Mouse (Mus musculus) retina, postnatal 7 days (tissue): ENCODE data around the gene Shb.

Experiments
- DNase-seq: peaks from one replicate; pipeline ENCODE4 v3.0.0-alpha.2; 2012; ENCODE audit warnings: low read depth, low spot score

The Shb gene

DNA sequence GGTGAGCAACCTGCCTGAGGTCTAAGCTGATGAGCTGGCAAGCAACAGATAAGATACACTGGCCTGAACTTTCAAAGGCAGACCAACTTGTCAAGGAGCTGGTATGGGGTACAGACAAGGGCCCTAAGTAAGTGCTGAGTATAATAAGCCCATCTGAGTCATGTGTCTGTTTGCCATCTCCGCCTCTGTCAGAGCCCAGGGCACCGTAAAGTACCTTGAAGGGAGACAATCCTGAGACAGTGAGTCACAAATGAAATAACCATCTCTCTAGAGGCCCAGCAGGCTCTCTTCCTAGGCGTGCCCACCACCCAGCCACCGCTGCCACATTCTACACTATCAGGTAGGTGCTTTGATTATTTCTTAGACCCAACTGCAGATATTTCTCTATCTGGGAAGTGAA lies 77.3 kb downstream of the Shb start:
- no peak for DNase-seq

DNA sequence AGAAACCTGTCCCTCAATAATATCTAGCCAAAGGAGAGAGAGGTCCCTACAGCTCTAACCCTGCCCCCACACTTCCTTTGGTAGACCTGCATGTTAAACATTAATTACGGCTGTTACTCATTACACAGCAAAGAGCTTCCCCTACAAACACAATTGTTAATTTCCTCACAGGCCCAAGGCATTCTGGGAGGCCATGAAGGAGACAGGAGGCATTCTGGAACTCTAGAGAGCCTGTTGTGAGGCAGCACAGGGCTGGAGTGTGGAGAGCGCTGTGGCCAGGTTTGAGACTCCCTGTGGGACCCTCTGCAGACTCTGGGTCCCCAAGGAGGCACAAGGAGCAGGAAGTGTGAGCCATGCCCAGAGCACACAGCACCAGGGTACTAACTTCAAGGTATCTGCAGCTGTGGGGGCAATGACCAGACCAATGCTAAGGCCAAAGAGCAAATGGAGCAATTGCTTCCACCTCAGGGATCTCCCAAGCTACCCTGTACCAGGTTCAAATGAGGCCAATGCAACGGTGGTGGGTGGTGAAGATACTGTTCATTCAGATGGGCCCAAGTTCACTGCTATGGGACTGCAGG lies 78.9 kb downstream of the Shb start:
- no peak for DNase-seq

DNA sequence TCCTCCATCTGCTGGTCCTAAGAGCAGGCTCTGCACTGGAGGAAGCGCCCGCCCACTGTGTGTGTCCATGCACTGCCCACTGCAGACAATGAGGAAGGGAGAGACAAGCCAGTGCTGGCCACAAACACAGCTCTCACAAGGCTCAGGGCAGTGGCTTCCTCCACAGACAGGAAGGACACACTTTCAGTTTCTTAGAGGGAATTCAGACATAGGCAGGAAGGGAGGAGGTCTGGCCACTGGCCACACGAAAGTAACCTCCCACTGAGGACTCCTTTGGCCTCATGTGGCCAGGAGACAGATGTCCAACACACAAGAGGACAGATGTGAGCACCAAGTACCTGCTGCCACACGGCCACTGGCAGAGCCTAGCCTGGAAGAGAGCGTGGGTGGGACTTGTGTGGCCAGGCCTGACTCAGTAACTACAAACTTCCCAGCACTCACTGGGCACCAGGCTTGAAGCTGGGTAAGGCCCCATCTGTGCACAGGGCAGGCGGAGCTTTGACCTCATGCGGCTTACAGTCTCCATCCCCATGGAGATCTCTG lies 79.6 kb downstream of the Shb start:
- no peak for DNase-seq

DNA sequence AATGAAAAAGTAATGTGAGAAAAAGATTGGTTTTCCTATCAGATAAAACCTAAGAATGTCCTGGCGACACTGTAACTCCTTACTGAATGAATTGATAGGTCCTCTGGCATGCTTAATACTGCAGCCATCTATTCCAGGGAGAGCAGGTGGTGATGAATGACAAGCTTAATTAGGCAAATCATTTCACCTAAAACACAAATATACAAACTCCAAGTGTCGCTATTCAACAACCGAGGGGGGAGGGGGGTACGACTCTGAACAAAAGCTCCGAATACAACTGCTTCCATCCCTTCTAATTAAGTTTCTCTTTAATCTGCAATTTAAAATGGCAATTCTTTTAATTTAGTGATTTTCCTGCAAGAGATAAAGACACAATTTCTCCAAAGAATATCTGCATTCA lies 83.3 kb downstream of the Shb start:
- DNase-seq = no peak

DNA sequence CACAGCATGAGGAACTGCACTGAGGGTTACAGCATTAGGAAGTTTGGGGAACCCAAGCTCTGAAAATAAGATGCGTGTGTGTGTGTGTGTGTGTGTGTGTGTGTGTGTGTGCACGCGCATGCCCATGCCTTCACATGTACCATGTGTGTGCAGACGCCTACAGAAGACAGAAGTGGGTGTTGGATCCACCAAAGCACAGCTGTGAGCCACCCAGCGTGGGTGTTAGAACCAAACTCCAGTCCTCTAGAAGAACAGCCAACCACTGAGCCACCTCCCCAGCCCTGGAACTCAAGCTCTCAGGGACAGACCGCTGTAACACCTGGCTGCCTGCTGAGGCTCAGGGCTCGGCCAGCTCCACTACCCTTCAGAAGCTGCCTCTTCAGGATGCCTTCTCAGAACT lies 83.8 kb downstream of the Shb start:
- no peak for DNase-seq

DNA sequence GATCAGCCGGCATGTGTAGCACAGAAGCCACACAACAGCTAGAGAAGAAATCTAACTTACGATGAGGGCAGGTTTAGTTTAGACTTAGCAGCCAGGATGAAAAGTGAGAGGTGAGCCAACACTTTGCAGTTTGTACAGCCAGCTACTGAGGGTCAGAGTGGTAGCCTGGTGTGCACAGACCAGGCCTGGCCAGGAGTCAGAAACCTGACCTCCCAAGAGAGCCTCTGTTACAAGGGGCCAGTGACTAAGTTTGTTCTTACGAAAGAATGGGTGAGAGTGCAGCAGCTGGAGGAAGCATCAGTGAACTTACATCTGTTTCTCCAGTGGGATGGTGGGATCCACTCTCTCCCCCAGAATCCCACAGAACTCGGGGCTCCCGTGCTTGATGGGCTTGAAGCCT lies 85.1 kb downstream of the Shb start:
- no peak for DNase-seq

DNA sequence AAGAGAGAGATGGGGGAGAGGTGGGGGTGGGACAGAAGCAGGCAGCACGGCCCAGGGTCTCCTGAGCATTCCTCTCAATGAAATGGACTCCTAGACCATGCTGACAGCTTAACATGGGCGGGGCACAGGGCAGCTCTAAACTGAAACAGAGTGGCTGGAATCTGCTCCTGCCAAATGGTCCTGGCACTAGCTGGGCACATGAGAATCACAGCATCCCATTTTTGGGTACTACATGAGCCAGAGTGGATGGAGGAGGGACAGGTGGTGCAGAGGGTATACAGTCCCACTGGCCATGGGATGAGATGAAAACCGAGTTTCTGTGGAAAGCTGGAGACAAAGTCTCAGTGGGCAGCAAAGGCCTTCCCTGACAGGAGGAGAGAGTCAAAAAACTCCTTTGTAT lies 87.0 kb downstream of the Shb start:
- DNase-seq = no peak

DNA sequence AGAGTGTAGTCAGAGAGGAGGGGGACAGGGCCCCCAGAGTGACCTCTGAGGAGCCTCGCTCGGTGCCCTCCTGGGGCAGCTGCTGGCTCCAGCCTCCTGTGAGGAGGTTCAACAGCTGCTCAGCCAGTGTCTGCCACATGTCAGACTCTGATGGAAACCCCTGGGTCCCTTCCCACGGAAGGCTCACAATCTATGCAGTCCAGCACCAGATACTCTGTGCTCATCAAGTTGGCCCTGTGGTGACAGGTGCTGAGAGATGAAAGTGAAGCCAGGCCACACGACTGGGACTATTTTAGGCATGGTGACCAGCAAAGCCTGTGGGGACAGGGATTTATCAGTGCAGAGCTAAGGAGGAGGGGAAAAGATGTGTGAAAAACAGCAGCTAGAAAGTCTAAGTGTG lies 87.5 kb downstream of the Shb start:
- no peak for DNase-seq

DNA sequence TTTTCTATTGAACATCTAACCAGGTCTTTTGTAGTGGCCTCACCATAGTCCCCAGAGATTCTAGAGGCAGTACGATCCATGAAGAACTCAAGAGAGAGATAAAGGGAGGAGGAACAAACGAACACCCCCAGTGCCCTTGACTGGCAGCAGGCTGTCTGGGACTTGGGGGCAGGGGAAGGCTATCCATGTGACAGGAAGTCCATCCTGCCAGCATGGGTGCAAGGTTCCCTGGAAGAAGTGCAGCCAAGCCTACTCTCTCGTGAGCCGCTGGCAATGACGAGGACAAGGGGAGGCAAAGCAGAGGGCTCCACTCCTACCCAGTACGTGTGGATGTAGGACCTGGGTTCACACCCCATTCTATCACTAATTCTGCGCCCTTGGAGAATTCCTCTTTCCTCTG lies 88.6 kb downstream of the Shb start:
- DNase-seq = no peak

DNA sequence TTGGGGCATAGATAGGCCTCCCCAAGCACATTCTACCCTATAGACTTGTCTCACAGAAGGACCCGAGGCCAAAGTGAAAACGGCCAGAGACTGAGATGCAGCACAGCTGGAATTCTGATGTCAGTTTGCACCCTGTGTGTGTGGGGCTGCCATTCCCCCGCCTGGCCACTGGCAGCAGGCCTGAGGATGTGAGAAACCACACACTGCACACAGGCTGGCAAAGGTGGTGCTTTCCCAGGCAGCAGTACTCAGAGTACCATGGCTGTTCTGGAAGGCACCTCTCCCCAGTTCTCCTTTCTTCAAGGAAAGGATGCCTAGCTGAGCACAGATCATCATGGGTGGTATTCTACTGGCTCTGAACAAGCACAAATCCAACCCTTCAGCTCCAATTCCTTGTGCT lies 90.0 kb downstream of the Shb start:
- no peak for DNase-seq

DNA sequence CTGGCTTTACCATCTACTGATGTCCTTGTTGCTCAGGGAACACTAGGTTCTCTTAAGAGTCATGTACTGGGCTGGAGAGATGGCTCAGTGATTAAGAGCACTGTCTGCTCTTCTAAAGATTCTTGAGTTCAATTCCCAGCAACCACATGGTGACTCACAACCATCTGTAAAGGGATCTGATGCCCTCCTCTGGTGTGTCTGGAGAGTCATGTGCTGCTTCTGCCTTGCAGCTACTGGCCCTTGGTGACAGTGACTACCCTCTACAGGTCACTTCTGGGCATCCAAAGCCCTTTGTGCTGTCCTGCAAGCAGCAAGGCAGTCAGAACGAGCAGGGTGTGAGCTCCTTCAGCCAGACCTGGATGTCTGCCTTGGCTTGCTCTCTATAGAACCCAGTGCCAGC lies 90.5 kb downstream of the Shb start:
- DNase-seq = no peak

DNA sequence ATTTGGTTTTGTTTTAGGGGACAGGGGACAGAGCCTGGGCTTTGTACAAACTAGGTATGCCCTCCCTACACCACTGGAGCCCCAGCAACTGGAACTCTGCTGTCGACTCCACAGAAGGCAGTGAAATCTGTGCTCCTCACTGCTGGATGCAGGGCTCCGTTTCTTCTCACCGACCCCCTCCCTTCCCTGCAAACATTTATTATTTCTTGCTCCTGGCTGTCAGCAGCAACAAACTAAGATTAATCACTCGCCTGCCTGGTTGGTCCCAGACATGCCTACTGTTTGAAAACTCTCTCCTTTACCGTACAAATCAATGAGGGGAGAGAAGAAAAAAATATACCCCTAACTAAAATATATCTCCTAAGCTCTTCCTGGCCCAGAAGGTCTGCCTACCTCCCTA lies 93.0 kb downstream of the Shb start:
- DNase-seq = no peak

DNA sequence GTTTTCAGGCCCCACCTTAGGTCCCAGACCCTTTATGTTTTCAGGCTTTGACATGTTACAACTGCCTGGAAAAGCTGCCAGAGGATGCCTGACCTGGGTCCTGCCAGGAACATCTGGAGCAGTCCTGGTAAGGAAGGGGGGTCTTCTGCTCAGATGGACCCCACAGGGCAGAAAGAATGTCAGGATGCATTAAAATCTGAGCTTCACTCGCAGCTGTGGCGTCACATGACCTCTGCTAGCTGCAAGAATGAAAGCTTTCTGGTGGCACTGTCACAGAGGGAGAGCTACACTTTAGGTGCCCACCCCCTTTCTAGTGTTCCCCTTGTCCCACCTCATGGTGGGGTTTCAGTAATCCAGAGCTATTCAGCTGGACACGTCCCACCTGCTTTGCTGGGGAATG lies 95.3 kb downstream of the Shb start:
- no peak for DNase-seq

DNA sequence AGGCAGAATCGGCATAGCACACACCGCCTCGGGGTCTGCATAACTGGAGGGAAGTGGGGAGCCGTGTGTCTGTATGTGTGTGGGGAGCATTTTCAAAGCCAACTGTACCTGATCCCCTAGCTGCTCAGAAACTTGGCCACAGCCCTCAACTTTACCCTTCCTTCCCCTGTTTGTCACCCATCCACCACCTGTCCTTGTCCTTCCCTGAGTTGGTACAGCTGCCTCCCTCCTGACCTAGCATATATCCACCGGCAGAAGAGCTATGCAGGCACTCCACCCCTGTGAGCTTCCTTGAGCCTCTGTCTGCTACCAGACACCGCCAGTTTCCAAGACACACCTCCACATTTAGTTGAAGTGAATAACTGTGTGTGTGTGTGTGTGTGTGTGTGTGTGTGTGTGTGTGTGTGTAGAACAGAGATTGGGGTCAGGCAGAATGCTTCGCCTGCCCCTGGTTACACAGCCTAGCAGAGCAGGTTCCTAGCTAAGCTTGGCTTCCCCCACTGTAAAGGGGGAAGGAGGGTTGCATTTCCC lies 95.8 kb downstream of the Shb start:
- no peak for DNase-seq

DNA sequence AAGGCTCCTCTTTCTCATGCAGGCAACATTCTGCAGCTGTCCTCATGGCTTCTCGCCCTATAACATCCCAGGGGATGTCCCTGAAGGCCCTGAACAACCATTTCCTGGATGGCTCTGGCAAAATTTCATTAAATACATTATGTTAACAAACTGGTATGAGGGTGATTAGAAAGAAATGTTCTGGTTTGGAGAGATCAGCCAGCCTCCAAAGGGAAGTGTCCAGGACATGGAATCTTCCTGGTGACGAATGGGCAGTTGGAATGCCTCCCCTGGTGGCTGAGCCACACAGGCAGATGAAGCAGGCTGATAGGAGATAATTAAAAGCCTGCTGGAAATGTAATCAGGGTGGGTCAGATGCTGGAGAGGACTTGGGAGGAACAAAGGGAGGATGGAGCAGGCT lies 96.4 kb downstream of the Shb start:
- no peak for DNase-seq

DNA sequence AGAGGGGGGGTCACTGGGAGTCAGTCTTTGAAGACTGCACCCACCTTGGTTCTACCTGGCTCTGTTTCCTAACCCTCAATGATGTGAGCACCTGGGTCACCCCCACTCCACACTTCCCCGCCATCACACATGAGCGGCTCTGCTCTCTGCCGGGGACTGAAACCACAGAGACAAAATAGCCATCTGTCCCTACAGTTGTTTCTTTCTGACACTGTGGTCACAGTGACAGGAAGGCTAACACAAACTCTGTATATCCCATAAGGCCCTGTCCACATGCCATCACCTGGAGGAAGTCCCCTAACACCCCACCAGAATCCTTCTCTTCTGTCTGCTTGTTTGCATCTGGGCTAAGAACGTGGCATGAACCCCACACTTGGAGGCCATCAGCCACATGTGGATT lies 97.6 kb downstream of the Shb start:
- no peak for DNase-seq

DNA sequence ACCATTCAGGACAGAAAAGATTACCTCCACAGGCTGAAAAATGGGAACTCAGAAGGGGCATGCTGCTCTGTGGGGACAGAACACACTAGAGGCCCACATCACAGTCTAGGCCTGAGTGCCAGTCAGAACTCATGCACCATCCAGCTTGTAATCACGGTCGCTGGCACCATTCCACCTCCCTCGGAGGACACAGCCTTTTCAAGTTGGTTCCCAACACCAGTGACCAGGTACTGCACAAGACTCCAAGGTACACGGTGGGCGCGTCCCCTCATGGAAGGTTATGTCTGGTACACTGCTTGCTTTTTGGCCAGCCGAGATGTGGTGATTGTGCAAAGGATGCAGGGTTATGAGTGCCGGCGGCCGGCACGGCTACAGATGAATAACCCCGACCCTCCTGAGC lies 98.2 kb downstream of the Shb start:
- DNase-seq = no peak

DNA sequence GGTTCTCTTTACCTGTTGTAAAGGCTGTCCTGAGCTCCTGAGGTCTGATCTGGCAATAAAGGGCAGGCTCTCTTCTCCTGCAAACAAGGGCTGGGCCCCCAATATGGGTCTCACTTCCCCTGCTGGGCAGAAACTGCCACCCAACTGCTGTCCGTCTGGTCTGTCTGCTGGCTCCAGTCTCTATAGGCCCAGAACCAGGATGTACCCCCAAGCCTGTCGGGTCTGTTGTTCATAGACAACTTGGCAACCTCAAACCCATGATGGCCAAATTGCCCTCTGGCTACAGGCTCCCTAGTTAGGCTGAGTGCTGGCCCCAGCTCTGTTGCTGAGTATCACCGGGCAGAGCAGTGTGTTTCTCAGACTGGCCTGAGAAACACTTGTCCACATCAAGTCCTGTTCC lies 100.5 kb downstream of the Shb start:
- DNase-seq = no peak

DNA sequence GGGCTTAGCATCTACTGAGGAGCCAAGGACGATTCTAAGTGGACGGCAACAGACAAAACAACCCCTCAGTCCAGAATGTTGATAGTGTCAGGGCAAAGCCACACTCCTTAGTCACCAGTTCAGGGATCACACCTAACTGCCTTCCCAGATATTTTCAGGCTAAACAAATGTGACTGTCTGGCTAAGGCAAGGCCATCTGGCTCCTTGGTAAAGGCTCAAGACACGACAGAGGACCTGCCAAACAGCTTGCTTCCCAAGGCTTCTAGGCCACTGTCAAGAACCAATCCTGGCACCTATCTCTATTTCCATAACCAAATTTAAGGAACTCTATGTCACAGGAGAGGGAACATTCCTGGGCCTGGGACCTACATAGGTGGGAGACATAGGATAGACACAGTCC lies 101.0 kb downstream of the Shb start:
- no peak for DNase-seq

DNA sequence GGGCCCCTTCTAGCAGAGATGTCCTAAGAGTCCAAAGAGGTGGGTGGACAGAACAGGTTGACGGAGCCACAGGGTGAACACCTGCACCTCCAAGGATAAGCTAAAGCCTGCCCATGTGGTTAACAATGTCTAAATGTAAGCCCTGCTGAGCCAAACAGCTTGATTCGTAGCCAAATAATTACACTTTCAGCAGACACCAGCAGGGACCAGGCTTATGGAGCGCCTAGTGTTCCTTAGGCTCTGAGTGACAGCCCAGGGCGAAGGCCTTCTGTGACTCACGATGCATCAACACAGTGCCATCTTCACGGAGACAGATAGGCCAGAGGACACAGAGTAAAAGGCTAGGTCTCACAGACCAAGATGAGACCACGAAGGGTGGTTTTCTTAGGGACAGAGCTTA lies 102.8 kb downstream of the Shb start:
- DNase-seq = no peak

DNA sequence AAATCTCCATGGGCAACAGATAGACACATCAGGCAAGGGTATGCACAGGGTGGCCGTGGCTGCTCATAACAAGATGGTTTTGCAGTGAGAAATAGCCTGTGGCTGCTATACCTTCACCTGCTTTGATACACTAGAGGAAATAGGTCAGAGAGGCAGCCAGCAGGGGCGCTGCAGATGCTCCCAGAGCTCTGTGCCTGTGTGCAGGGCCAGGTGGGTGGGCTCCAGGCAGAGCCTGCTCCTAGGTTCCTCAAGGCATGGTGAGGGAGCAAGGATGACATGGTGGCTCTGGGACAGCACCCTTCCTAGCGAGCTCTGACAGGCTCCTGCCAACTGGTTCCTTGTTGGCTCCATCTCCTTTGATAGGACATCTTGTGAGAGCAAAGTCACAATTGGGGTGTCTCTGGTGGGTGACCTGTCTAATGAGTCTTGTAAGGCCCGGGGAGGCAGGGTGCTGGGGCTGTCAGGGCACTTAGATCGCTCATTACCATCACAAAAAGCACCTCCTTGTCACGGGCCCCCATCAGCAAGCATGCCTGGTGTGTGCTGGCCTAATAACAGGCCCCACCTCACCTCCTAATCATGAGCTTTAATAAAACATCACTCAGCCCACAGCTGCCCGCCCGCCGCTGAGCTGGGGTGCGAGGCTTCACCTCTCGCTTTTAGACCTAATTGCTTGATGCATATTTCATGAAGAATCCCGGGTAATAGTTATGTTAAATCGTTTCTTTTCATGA lies 105.4 kb downstream of the Shb start:
- DNase-seq = no peak

DNA sequence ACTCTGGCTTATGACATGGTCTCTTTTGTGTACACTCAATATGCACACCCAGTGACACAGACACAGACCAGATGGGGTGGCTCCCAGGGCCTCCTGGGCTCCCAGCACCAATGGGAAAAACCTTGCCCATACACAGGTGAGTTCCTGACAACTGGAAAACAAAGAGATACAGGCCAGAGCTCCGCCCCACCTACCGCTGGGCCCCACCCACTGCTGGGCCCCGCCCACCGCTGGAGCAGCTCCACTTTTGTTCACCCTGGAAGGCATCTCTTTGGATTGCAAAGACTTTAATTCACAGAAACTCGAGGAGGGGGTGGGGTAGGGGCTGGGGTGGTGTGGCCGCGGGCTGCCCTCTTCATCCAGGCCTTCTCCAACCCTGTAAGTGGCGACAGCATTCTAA lies 108.9 kb downstream of the Shb start:
- no peak for DNase-seq

DNA sequence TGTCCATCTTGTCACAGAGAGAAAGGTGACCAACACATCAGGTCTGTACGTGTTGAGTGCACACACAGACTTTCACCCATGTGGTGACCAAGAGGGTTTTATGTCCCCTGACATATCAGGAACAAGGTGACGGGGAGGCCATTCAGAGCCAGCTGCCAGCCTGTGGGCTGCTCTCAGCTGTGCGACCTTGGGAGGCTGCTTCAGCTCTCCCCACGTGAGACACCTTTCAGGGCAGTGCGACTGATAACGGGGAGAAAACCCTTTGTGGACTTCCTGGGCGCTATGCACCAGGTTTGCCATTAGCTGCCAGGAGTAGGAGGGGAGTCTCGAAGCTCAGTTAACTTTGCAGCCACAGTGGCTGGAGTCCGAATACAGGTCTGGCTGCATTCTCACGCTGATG lies 109.6 kb downstream of the Shb start:
- DNase-seq = no peak
